Mouse (Mus musculus): ENCODE measurements around the gene Vmn1r63. TPM values are rescaled to one million over a fixed set of nuclear protein-coding genes. Genes with fewer than 3 reads are reported as not detected.

Vmn1r63 gene
- polyA plus RNA-seq (2014; fragmentation: Illumina TruSeq; extraction: RNeasy Lipid Tissue Mini Kit (QIAGEN cat#74804); ENCODE audit: low read depth, low replicate concordance), result not detected

GRCm38 (mm10) chr7:5805345-5805744, at the start of gene Vmn1r63:
Gene Vmn1r63, minus strand, starts transcription at chr7:5805445.

Other genes starting within 250 kb of the Vmn1r63 start
- gene Vmn1r61, start 192.2 kb downstream of the Vmn1r63 start, polyA plus RNA-seq (2014; fragmentation: Illumina TruSeq; extraction: RNeasy Lipid Tissue Mini Kit (QIAGEN cat#74804); ENCODE audit: low read depth, low replicate concordance), result not detected
- not detected for gene Vmn1r62, start 131.8 kb downstream of the Vmn1r63 start, polyA plus RNA-seq (2014; fragmentation: Illumina TruSeq; extraction: RNeasy Lipid Tissue Mini Kit (QIAGEN cat#74804); ENCODE audit: low read depth, low replicate concordance)
- not detected for gene Vmn1r64, start 79.1 kb upstream of the Vmn1r63 start, polyA plus RNA-seq (2014; fragmentation: Illumina TruSeq; extraction: RNeasy Lipid Tissue Mini Kit (QIAGEN cat#74804); ENCODE audit: low read depth, low replicate concordance)
- not detected for gene Vmn1r65, start 205.6 kb upstream of the Vmn1r63 start, polyA plus RNA-seq (2014; fragmentation: Illumina TruSeq; extraction: RNeasy Lipid Tissue Mini Kit (QIAGEN cat#74804); ENCODE audit: low read depth, low replicate concordance)
- not detected for gene Nlrp4c, start 239.7 kb upstream of the Vmn1r63 start, polyA plus RNA-seq (2014; fragmentation: Illumina TruSeq; extraction: RNeasy Lipid Tissue Mini Kit (QIAGEN cat#74804); ENCODE audit: low read depth, low replicate concordance)